Mouse (Mus musculus) retina, adult 2 months (tissue): ENCODE measurements around the gene Clps.
"Not testable (repeated sequence)": the region's sequence is repeated elsewhere in the genome, so short reads cannot be mapped to it uniquely, and the experiment has no call there.

Experiments used
- DNase-seq: peaks from one replicate; pipeline ENCODE4 v3.0.0-alpha.2; 2012; ENCODE audit warnings: low read depth, low spot score

Gene Clps

GRCm38 (mm10) chr17:28560598-28560997 is at the start of gene Clps:
Gene Clps, minus strand, starts transcription at chr17:28560766.
- no peak for DNase-seq

- DNase-seq: no peak
Observed at GRCm38 (mm10) chr17:28609543-28609942, 49.0 kb upstream of the Clps start.

- DNase-seq: no peak
Observed at GRCm38 (mm10) chr17:28601557-28602250, 41.1 kb upstream of the Clps start.

- no peak for DNase-seq
Observed at GRCm38 (mm10) chr17:28600780-28601179, 40.2 kb upstream of the Clps start.

GRCm38 (mm10) chr17:28593965-28594364 is 33.4 kb upstream of the Clps start:
- no peak for DNase-seq

GRCm38 (mm10) chr17:28592998-28593397 is 32.4 kb upstream of the Clps start:
- peak; percentile 50 for DNase-seq

GRCm38 (mm10) chr17:28591476-28591875 is 30.9 kb upstream of the Clps start:
- no peak for DNase-seq

- DNase-seq: no peak
Observed at GRCm38 (mm10) chr17:28590596-28590995, 30.0 kb upstream of the Clps start.

GRCm38 (mm10) chr17:28588591-28588990 is 28.0 kb upstream of the Clps start:
- no peak for DNase-seq

GRCm38 (mm10) chr17:28586509-28586908 is 25.9 kb upstream of the Clps start:
- no peak for DNase-seq

- no peak for DNase-seq
Observed at GRCm38 (mm10) chr17:28581056-28581455, 20.5 kb upstream of the Clps start.

- DNase-seq: no peak
Observed at GRCm38 (mm10) chr17:28580396-28580795, 19.8 kb upstream of the Clps start.

GRCm38 (mm10) chr17:28575244-28576125 is 14.9 kb upstream of the Clps start, which contains the start of gene Lhfpl5:
Gene Lhfpl5, plus strand, starts transcription at chr17:28575641.
- DNase-seq: no peak

- no peak for DNase-seq
Observed at GRCm38 (mm10) chr17:28572941-28573340, 12.4 kb upstream of the Clps start.

GRCm38 (mm10) chr17:28572521-28572920 is 12.0 kb upstream of the Clps start:
- DNase-seq: no peak

GRCm38 (mm10) chr17:28571868-28572267 is 11.3 kb upstream of the Clps start:
- no peak for DNase-seq

- DNase-seq: no peak
Observed at GRCm38 (mm10) chr17:28567541-28567940, 7.0 kb upstream of the Clps start.

GRCm38 (mm10) chr17:28565181-28565580 is 4.6 kb upstream of the Clps start:
- DNase-seq: no peak

GRCm38 (mm10) chr17:28561613-28562012 is 1.0 kb upstream of the Clps start:
- DNase-seq: no peak

GRCm38 (mm10) chr17:28557772-28558171 is 2.8 kb downstream of the Clps start:
- DNase-seq: no peak

GRCm38 (mm10) chr17:28556635-28557396 is 3.8 kb downstream of the Clps start:
- no peak for DNase-seq

- not testable (repeated sequence) for DNase-seq
Observed at GRCm38 (mm10) chr17:28554021-28554420, 6.5 kb downstream of the Clps start.
